Mouse (Mus musculus) CH12.LX (cell line): Measurements from ENCODE around the gene Vac14.

Experiments
- CTCF ChIP-seq, 2 experiments: IDR thresholded peaks in 1 of 2; conservative IDR thresholded peaks in 1 of 2; 2 replicates each; pipeline ENCODE4 v1.5.1; 2011 to 2012; ENCODE audit warnings: low read depth in 2 of 2, low read length in 2 of 2, improper control_type of control experiment in 1 of 2, inconsistent platforms in 1 of 2, mild to moderate bottlenecking in 1 of 2, moderate library complexity in 1 of 2
- E2F4 ChIP-seq: IDR thresholded peaks from 2 replicates; pipeline ENCODE4 v1.6.1; 2011; ENCODE audit warnings: low read depth, low read length, improper control_type of control experiment; ENCODE audit not compliant: insufficient replicate concordance
- EP300 ChIP-seq: IDR thresholded peaks from 2 replicates; pipeline ENCODE4 v1.6.1; 2011; ENCODE audit warnings: low read length, improper control_type of control experiment
- ETS1 ChIP-seq: conservative IDR thresholded peaks from 2 replicates; pipeline ENCODE4 v1.6.1; 2012; ENCODE audit warnings: low read depth, mild to moderate bottlenecking, inconsistent platforms, low read length, improper control_type of control experiment, moderate library complexity
- IRF4 ChIP-seq: IDR thresholded peaks from 2 replicates; pipeline ENCODE4 v1.6.1; 2014; ENCODE audit warnings: low read depth, mild to moderate bottlenecking, inconsistent platforms, low read length, improper control_type of control experiment
- MAX ChIP-seq: IDR thresholded peaks from 2 replicates; pipeline ENCODE4 v1.6.1; 2011; ENCODE audit warnings: low read length, improper control_type of control experiment
- PAX5 ChIP-seq: IDR thresholded peaks from 2 replicates; pipeline ENCODE4 v1.6.1; 2012; ENCODE audit warnings: low read length, inconsistent platforms, mixed read lengths
- POLR2A ChIP-seq: IDR thresholded peaks from 2 replicates; pipeline ENCODE4 v1.6.1; 2011; ENCODE audit warnings: low read depth, mild to moderate bottlenecking, improper control_type of control experiment, low read length
- POLR2AphosphoS2 ChIP-seq: IDR thresholded peaks from 2 replicates; pipeline ENCODE4 v1.6.1; 2011; ENCODE audit warnings: low read depth, low read length, improper control_type of control experiment
- RCOR1 ChIP-seq: conservative IDR thresholded peaks from 2 replicates; pipeline ENCODE4 v1.6.1; 2012; ENCODE audit warnings: low read depth, mild to moderate bottlenecking, inconsistent platforms, low read length, improper control_type of control experiment
- TBP ChIP-seq: conservative IDR thresholded peaks from 2 replicates; pipeline ENCODE4 v1.6.1; 2011; ENCODE audit warnings: low read depth, low read length, improper control_type of control experiment
- TCF12 ChIP-seq: IDR thresholded peaks from 2 replicates; pipeline ENCODE4 v1.6.1; 2014; ENCODE audit warnings: low read depth, mild to moderate bottlenecking, inconsistent platforms, low read length, improper control_type of control experiment
- USF1 ChIP-seq: IDR thresholded peaks from 2 replicates; pipeline ENCODE4 v1.6.1; 2014; ENCODE audit warnings: low read depth, mild to moderate bottlenecking, inconsistent platforms, low read length, improper control_type of control experiment
- ZC3H11A ChIP-seq: IDR thresholded peaks from 2 replicates; pipeline ENCODE4 v1.6.1; 2012; ENCODE audit warnings: low read depth, mild to moderate bottlenecking, inconsistent platforms, low read length, improper control_type of control experiment

DNA sequence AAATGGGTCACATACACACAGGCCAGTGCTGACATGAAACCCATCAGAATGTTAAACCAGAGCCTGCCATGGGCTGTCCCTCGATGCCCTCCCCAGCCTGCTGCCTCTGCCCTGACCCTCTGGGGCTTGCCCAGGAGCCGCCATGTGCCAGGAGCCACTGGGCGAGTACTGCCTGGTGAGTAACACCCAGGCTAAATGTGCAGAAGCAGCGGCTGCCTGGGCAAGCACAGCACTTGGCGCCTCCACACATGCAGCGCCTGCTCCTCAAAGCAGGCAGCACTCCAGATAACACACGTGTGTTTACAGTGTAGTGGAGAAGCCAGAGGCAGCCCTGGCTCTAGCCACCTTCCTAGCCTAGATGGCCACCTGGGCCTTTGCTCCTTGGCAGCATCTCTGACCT is 94.7 kb downstream of the Vac14 start:
- TF ChIP-seq CTCF (conservative IDR thresholded peaks at IDR 0.05 in 1 of 2, IDR thresholded peaks at IDR 0.05 in 1 of 2; ENCODE audit: low read depth in 2 of 2, low read length in 2 of 2): no peak
- no peak for TF ChIP-seq USF1
- TF ChIP-seq TCF12: no peak
- no peak for TF ChIP-seq TBP
- TF ChIP-seq E2F4: no peak
- TF ChIP-seq ZC3H11A: no peak
- TF ChIP-seq RCOR1: no peak
- no peak for TF ChIP-seq POLR2A
- TF ChIP-seq MAX: no peak
- no peak for TF ChIP-seq PAX5
- no peak for TF ChIP-seq IRF4
- TF ChIP-seq EP300: no peak
- TF ChIP-seq POLR2AphosphoS2: no peak
- no peak for TF ChIP-seq ETS1
